ENCODE assay signal across 22 mouse cellular contexts in the genomic region with DNA sequence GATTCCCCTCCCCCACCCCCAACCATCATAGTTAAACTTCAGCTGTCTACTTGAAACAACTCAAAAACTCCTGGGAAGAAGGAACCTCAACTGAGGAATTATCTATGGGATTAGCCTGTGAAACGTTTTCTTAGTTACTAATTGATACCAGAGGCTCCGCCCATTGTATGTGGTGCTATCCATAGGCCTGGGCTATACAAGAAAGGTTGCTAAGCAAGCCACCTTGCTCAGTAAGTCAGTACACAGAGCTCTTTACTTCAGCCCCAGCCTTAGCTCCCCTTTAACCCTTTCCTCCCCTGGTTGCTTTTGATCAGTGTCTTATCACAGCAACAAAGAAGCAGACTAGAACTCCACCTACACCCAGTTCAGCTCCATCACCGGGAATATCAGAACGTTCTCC. TPM values are rescaled to one million over a fixed set of nuclear protein-coding genes. Genes with fewer than 3 reads are reported as not detected.
A peak's percentile ranks its signal among the peaks of the same experiment; 100 is the strongest.
DNase-seq lines count a peak whose midpoint lies in the region; ATAC-seq lines count a peak whose summit lies in the region.
"Had no signal": no experiment of that assay in that cellular context is flagged by ENCODE, and none has a peak within 500 bp of the region (broad histone marks: within the 10 kb centered on the region; RNA-seq: fewer than 3 reads in every experiment).

No protein-coding gene starts in this region.

- no peak for DNase-seq in forebrain, embryonic 10.5 days (ENCODE audit: extremely low spot score, low spot score)
- DNase-seq in forebrain, embryonic 14.5 days (ENCODE audit: low spot score) = no peak
- DNase-seq in kidney, postnatal 25 days = no peak
- DNase-seq in embryo, embryonic 10.5 days (ENCODE audit: low spot score) = peak; percentile 15
- DNase-seq in lung, postnatal 10 days = no peak
- DNase-seq in natural killer cell, adult 2 months (ENCODE audit: low spot score in 2 of 2) = no peak
- DNase-seq: adrenal gland, postnatal 10 days; cerebellum, adult 11 months; cerebellum, adult 9-10 months; cerebellum, postnatal 25 days; forebrain, postnatal 0 days; gastrocnemius, postnatal 14 days; heart, adult 2 months; heart, postnatal 14 days had no signal

- H3K9ac ChIP-seq in forebrain, embryonic 14.5 days (ENCODE audit: low read length) = no peak overlapping the region
- no peak overlapping the region for H3K9ac ChIP-seq in kidney, embryonic 16.5 days (replicated peaks; ENCODE audit: low read length)
- H3K9ac ChIP-seq in intestine, embryonic 16.5 days (ENCODE audit: low read depth, low read length) = no peak overlapping the region
- H3K9ac ChIP-seq: embryonic facial prominence, embryonic 12.5 days; forebrain, embryonic 12.5 days; forebrain, postnatal 0 days; heart, embryonic 15.5 days; hindbrain, embryonic 14.5 days had no signal

- H3K4me3 ChIP-seq in forebrain, embryonic 10.5 days = no peak overlapping the region
- no peak overlapping the region for H3K4me3 ChIP-seq in forebrain, embryonic 14.5 days (ENCODE audit: low read depth, low read length)
- no peak overlapping the region for H3K4me3 ChIP-seq in kidney, embryonic 16.5 days (ENCODE audit: low read length)
- no peak overlapping the region for H3K4me3 ChIP-seq in intestine, embryonic 16.5 days (ENCODE audit: low read length)
- H3K4me3 ChIP-seq: embryonic facial prominence, embryonic 12.5 days; forebrain, embryonic 12.5 days; heart, adult 2 months; heart, embryonic 15.5 days; hindbrain, embryonic 10.5 days had no signal

- H3K4me2 ChIP-seq in forebrain, embryonic 14.5 days (ENCODE audit: low read length) = no peak overlapping the region
- H3K4me2 ChIP-seq in kidney, embryonic 16.5 days (replicated peaks; ENCODE audit: low read depth, low read length) = no peak overlapping the region
- no peak overlapping the region for H3K4me2 ChIP-seq in intestine, embryonic 16.5 days (ENCODE audit: low read depth, low read length)
- H3K4me2 ChIP-seq: embryonic facial prominence, embryonic 12.5 days; forebrain, embryonic 12.5 days; heart, embryonic 11.5 days; heart, embryonic 15.5 days; hindbrain, embryonic 14.5 days had no signal

- no peaks in the 10 kb centered on the region for H3K36me3 ChIP-seq in forebrain, embryonic 10.5 days (replicated peaks)
- H3K36me3 ChIP-seq in forebrain, embryonic 14.5 days (ENCODE audit: control insufficient read depth, insufficient read depth, low read length) = no peaks in the 10 kb centered on the region
- H3K36me3 ChIP-seq in kidney, embryonic 16.5 days (ENCODE audit: insufficient read depth, low read length) = no peaks in the 10 kb centered on the region
- no peaks in the 10 kb centered on the region for H3K36me3 ChIP-seq in intestine, embryonic 16.5 days (ENCODE audit: control insufficient read depth, insufficient read depth, low read length)
- H3K36me3 ChIP-seq: embryonic facial prominence, embryonic 12.5 days; forebrain, embryonic 12.5 days; heart, embryonic 15.5 days; hindbrain, embryonic 10.5 days had no signal

- no peak for ATAC-seq in forebrain, embryonic 14.5 days
- ATAC-seq in kidney, embryonic 16.5 days (ENCODE audit: low FRiP score, low TSS enrichment) = peak; percentile 83
- ATAC-seq in intestine, embryonic 16.5 days = peak; percentile 40; the same call in 1 of the 2 replicates
- ATAC-seq: forebrain, postnatal 0 days had no signal

- 30% methylated on average over 4 of the region's 4 CpGs for WGBS in forebrain, embryonic 10.5 days
- WGBS in forebrain, embryonic 14.5 days = 19% methylated on average over 4 of the region's 4 CpGs
- 64% methylated on average over 4 of the region's 4 CpGs for WGBS in kidney, embryonic 16.5 days
- WGBS in intestine, embryonic 16.5 days = 52% methylated on average over 4 of the region's 4 CpGs

- H3K27ac ChIP-seq in forebrain, embryonic 10.5 days = peak overlapping the region; percentile 89
- no peak overlapping the region for H3K27ac ChIP-seq in forebrain, embryonic 14.5 days (ENCODE audit: low read depth, low read length)
- H3K27ac ChIP-seq in kidney, embryonic 16.5 days (ENCODE audit: low read length) = no peak overlapping the region
- H3K27ac ChIP-seq in intestine, embryonic 16.5 days (ENCODE audit: low read length) = no peak overlapping the region
- H3K27ac ChIP-seq: embryonic facial prominence, embryonic 12.5 days; heart, adult 2 months; heart, embryonic 15.5 days; hindbrain, embryonic 14.5 days had no signal

- H3K27me3 ChIP-seq in forebrain, embryonic 10.5 days (ENCODE audit: poor library complexity, severe bottlenecking) = peaks cover 16% of the 10 kb centered on the region; the same call in 1 of the 2 replicates
- H3K27me3 ChIP-seq in forebrain, embryonic 14.5 days (replicated peaks; ENCODE audit: control insufficient read depth, insufficient read depth, low read length) = no peaks in the 10 kb centered on the region
- no peaks in the 10 kb centered on the region for H3K27me3 ChIP-seq in kidney, embryonic 16.5 days (ENCODE audit: insufficient read depth, low read length)
- no peaks in the 10 kb centered on the region for H3K27me3 ChIP-seq in intestine, embryonic 16.5 days (replicated peaks; ENCODE audit: control insufficient read depth, insufficient read depth, low read length)
- H3K27me3 ChIP-seq: heart, embryonic 15.5 days had no signal

- peaks cover 66% of the 10 kb centered on the region for H3K4me1 ChIP-seq in forebrain, embryonic 10.5 days
- peaks cover 23% of the 10 kb centered on the region for H3K4me1 ChIP-seq in forebrain, embryonic 14.5 days (ENCODE audit: control insufficient read depth, insufficient read depth, low read length)
- peaks cover 15% of the 10 kb centered on the region for H3K4me1 ChIP-seq in kidney, embryonic 16.5 days (ENCODE audit: insufficient read depth, low read length)
- H3K4me1 ChIP-seq in intestine, embryonic 16.5 days (ENCODE audit: control insufficient read depth, insufficient read depth, low read length) = no peaks in the 10 kb centered on the region

- no peaks in the 10 kb centered on the region for H3K9me3 ChIP-seq in forebrain, embryonic 10.5 days
- H3K9me3 ChIP-seq in forebrain, embryonic 14.5 days (replicated peaks; ENCODE audit: control insufficient read depth, low read length) = no peaks in the 10 kb centered on the region
- H3K9me3 ChIP-seq in kidney, embryonic 16.5 days (ENCODE audit: low read length) = no peaks in the 10 kb centered on the region
- no peaks in the 10 kb centered on the region for H3K9me3 ChIP-seq in intestine, embryonic 16.5 days (ENCODE audit: control insufficient read depth, low read length)
- H3K9me3 ChIP-seq: embryonic facial prominence, embryonic 12.5 days; forebrain, embryonic 12.5 days; heart, embryonic 15.5 days; hindbrain, embryonic 10.5 days had no signal

RNA-seq across cellular contexts. Expression of gene Arl4c, which starts 31.2 kb away (rescaled TPM):
- 21.8 and 22.3 TPM in 2 replicates for polyA plus RNA-seq in forebrain, embryonic 10.5 days (2016; fragmentation: Nextera tagmentation; extraction: Ambion mirVana)
- 16.3 and 17.4 TPM in 2 replicates for polyA plus RNA-seq in forebrain, embryonic 14.5 days (2014; fragmentation: Nextera tagmentation; extraction: Ambion mirVana)
- polyA plus RNA-seq in kidney, embryonic 16.5 days (2015; fragmentation: Nextera tagmentation; extraction: Ambion mirVana) = 24.2 and 24.7 TPM in 2 replicates
- polyA plus RNA-seq in intestine, embryonic 16.5 days (2015; fragmentation: Nextera tagmentation; extraction: Ambion mirVana) = 3.5 and 3.6 TPM in 2 replicates
